Mouse (Mus musculus): ENCODE data around the gene Il1rn. TPM values are rescaled to one million over a fixed set of nuclear protein-coding genes. Genes with fewer than 3 reads are reported as not detected.

The Il1rn gene
- 17.7 and 17.9 TPM in 2 replicates for polyA plus RNA-seq (2015; fragmentation: Nextera tagmentation; extraction: Ambion mirVana)

DNA sequence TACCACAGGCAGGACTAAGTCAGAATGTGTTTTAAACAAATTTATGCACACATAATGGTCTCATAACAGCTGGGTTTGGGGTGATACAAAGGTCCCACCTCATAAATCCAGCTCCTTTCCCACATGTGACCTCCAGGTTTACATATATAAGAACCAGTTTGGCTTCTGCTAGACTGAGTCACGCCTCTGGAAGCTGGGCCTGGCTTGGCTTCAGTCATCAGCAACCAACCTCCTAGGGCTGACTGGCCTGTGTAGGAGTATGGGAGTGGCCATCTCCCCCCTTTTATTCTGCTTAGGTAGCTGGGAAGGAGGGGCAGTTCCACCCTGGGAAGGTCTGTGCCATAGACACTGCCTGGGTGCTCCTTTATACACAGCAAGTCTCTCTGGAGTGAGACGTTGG is at the start of gene Il1rn:
Il1rn (plus strand) TSS at position 309 of the 400 bp plus-strand sequence.

GRCm38 (mm10) chr2:24290896-24291295 is 45.8 kb upstream of the Il1rn start, which contains the start of gene Il1f10:
Gene Il1f10 (plus strand): TSS chr2:24291196.

DNA sequence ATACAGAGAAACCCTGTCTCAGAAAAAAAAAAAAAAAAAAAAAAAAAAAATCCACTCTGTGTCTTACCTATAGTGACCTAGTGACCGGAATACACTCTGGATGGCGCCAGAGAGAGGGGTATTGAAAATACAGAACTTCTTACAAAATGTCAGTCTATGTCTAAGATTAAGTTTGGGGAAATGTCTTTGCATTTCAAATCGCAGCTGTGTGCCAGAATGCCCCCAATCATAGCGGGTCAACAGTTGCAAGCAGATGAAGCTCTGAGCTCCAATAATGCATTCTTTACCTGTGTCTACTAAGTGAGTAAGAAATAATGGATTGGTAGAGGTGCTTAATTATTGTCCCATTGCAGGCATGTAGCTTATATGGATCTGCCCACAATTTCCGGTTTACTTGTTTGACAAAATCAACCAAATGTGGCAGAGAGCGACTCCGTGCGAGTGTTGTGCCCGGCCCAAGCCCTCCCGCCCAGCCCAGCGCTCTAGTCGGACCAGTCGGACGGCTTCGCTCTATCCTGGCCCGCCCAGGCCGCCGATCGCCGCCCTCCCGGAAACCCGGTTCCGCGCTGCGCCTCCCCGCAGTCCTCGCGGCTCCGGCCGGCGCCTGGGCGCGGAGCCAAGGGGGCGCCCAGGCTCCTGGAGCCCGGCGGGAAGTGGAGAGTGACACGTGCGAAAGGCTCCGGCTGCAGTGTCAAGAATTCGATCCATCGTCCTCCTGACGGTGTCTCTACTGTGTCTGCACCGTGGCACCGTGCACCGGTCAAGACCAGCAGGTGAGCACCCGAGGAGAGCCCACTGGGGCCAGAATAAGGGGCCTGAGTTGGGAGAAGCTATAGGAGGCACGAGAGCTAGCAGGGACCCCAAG is 30.6 kb downstream of the Il1rn start, which contains the start of gene Psd4:
Psd4 (plus strand) TSS at position 551 of the 865 bp plus-strand sequence.

Other genes with a start within 250 kb of the Il1rn start
- not detected in 2 replicates for gene Tbpl2, start 240.3 kb upstream of the Il1rn start, polyA plus RNA-seq (2015; fragmentation: Nextera tagmentation; extraction: Ambion mirVana)
- not detected in 2 replicates for gene Il1f8, start 183.7 kb upstream of the Il1rn start, polyA plus RNA-seq (2015; fragmentation: Nextera tagmentation; extraction: Ambion mirVana)
- gene Il1f9, start 150.4 kb upstream of the Il1rn start, polyA plus RNA-seq (2015; fragmentation: Nextera tagmentation; extraction: Ambion mirVana) = 0.40 TPM in 1 of 2 replicates, not detected in the other
- not detected in 2 replicates for gene Il1f6, start 121.4 kb upstream of the Il1rn start, polyA plus RNA-seq (2015; fragmentation: Nextera tagmentation; extraction: Ambion mirVana)
- gene Il1f5, start 59.9 kb upstream of the Il1rn start, polyA plus RNA-seq (2015; fragmentation: Nextera tagmentation; extraction: Ambion mirVana) = 0.16 and 0.30 TPM in 2 replicates
- not detected in 2 replicates for gene Il1f10, start 45.7 kb upstream of the Il1rn start, polyA plus RNA-seq (2015; fragmentation: Nextera tagmentation; extraction: Ambion mirVana)
- 10.4 and 11.4 TPM in 2 replicates for gene Psd4, start 30.7 kb downstream of the Il1rn start, polyA plus RNA-seq (2015; fragmentation: Nextera tagmentation; extraction: Ambion mirVana)
- not detected in 2 replicates for gene Pax8, start 138.7 kb downstream of the Il1rn start, polyA plus RNA-seq (2015; fragmentation: Nextera tagmentation; extraction: Ambion mirVana)

Measured in urinary bladder, postnatal 0 days (tissue).